Mouse (Mus musculus) large intestine, adult 2 months (tissue): ENCODE data around the gene Kng2. TPM values are rescaled to one million over a fixed set of nuclear protein-coding genes. Genes with fewer than 3 reads are reported as not detected.
A peak's percentile ranks its signal among the peaks of the same experiment; 100 is the strongest.
"Not testable (repeated sequence)": the region's sequence is repeated elsewhere in the genome, so short reads cannot be mapped to it uniquely, and the experiment has no call there.

Source experiments
- DNase-seq: peaks from one replicate; pipeline ENCODE4 v3.0.0-alpha.2; 2012; ENCODE audit warnings: low read depth, low spot score
- WGBS: fragments of 180-500 bp; shearing (Covaris S2); methylation state at CpG from one replicate; pipeline ENCODE4 v1.1.7; 2018; 5-methylcytosine and 5-hydroxymethylcytosine counted together
- polyA plus RNA-seq: library from polyadenylated mRNA; depleted of rRNA; stranded (reverse); fragments of >200 nt; gene quantifications from 2 replicates; pipeline ENCODE4 v1.2.3, GENCODE M21; 2012; rRNA removed

The Kng2 gene
- polyA plus RNA-seq, 1 experiment: 0.05 TPM

- WGBS: 74% methylated on average over 5 of the region's 5 CpGs
- no peak for DNase-seq
Measured at GRCm38 (mm10) chr16:22962256-22962655, 67.0 kb downstream of the Kng2 start.

GRCm38 (mm10) chr16:22961073-22961472 lies 68.2 kb downstream of the Kng2 start:
- WGBS: 97% methylated on average over 8 of the region's 8 CpGs
- DNase-seq: no peak

- WGBS: 80% methylated on average over 11 of the region's 11 CpGs
- DNase-seq: no peak
Measured at GRCm38 (mm10) chr16:22956085-22956439, 73.2 kb downstream of the Kng2 start.

DNA sequence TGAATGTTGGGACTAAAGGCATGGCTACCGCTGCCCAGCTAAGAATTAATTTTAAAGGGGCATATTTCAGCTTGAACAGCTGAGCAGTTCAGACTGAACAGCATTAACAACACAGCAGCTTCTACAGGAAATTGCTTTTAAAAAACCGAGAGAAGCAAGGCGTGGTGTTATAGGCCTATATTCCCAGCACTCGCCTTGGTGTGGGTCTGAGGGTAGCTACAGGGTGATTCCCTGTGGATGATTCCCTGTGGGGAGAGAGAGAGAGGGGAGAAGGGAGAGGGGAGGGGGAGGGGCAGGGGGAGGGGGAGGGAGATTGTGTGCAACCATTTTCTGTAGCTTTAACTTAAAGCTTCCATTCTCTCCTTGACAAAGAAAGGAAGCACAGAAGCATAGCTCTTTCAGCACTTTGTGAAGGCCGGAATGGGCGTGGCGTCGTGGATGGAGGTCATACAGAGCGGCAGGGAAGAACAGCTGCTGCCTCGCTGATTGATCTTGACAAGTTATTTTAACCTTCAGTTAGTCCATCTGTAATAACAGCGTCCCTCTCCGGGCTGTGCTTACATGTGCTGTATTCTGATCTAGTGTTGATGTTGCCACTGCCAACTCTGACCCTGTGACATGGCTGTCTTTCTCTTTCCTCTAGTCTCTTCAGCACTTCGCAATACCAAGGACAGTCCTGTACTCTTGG lies 73.7 kb downstream of the Kng2 start:
- DNase-seq: peak; percentile 19
- WGBS: 36% methylated on average over 13 of the region's 13 CpGs

DNA sequence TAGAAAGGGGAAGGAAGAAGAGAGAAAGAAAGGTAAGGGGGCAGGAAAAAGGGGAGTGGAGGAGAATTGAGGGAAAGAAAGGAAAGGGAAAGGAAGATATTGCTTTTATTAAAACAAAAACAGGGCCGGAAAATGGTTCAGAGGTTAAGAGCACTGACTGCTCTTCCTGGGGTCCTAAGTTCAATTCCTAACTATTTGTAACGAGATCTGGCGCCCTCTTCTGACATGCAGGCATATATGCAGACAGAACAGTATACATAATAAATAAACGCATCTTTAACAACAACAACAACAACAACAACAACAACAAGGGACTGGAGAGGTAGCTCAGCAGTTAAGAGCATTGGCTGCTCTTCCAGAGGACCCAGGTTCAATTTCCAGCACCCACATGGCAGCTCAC lies 76.2 kb downstream of the Kng2 start:
- DNase-seq: no peak
- whole genome bisulfite sequencing: 30% methylated on average over 4 of the region's 4 CpGs

DNA sequence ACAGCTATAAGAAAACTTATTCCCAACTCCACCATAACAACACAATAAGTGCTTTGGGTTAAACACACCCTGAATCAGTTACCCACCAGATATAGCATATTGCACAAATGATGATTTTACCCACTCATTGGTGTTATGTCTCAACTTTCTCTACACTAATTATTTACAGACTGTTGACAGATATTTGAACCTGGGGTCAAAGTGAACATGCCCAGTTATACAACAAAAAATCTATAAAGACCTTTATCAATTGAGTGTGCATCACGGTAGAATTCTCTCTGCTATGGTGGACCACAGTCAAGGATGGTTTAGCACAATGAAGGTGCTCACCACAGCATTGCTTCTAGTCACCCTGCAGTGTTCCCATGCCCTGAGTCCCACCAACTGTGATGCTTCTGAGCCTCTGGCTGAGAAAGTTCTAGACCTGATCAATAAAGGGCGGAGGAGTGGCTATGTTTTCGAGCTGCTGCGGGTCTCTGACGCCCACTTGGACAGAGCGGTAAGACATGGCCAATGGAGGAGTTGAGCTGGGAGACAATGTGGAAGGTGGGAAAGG lies 78.4 kb downstream of the Kng2 start, which contains the start of gene Hrg:
Gene Hrg, plus strand, starts transcription at position 233 of the 556 bp plus-strand sequence.
- WGBS: 90% methylated on average over 6 of the region's 6 CpGs
- DNase-seq: no peak

- WGBS: 85% methylated on average over 2 of the region's 2 CpGs
- no peak for DNase-seq
Measured at GRCm38 (mm10) chr16:22947371-22947770, 81.9 kb downstream of the Kng2 start.

DNA sequence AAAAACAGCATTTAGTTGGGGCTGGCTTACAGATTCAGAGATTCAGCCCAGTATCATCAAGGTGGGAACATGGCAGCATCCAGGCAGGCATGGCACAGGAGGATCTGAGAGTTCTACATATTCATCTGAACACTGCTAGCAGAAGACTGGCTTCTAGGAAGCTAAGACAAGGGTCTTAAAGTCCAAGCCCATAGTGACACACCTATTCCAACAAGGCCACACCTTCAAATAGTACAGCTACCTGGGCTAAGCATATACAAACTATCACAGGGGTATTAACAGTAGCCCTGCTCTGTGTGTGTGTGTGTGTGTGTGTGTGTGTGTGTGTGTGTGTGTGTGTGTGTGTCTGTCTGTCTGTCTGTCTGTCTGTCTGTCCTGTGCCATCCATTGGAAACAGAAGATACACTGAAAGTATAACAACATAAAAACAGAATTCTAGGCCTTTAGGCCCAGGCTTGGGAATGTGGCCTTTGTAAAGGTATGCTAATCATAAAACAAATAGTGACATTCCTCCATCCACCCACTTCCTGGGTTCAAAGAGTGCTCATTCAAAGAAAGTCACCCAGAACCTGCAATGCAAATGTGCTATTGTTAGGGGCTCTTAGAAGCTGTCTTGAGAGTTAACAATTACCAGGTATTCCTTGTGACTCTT lies 87.3 kb downstream of the Kng2 start:
- not testable (repeated sequence) for DNase-seq

GRCm38 (mm10) chr16:22939120-22939695 lies 90.1 kb downstream of the Kng2 start:
- DNase-seq: no peak
- WGBS: 82% methylated on average over 8 of the region's 8 CpGs

DNA sequence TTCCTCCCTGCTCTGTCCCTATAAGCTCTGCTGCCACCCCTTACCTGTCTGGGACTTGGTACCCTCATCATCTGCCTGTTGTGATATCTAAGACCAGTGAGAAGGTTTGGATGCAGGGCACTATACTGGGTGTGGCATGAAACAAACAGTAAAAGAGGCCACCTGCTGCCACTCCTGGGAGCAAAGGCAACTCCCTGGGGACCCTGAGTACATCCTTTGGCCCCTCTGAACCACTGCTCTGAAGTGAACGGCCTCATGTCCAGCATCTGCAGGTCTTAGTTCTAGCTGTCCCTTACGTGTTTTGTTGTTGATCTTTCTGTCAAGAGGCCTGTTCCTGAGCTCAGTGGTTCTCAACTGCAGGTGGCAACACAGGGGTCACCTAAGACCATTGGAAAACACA lies 90.7 kb downstream of the Kng2 start:
- no peak for DNase-seq
- whole genome bisulfite sequencing: 45% methylated on average over 2 of the region's 2 CpGs

DNA sequence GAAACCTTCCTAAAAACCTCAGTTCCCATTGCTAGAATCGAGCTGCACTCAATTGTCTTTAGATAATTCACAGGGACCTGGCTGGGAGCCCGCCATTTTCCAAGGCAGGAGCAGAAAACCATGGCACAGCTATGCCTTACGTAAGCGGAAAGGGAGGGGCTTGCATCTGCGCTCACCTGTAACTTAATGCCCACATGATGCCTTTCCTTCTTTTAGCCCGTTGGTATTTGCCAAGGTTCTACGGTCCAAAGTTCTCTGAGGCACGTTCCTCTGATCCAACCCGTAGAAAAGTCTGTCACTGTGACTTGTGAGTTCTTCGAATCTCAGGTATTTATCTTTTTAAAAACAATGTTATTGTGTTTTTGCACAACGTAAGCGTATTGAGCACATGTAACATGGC lies 91.7 kb downstream of the Kng2 start:
- 82% methylated on average over 12 of the region's 12 CpGs for WGBS
- DNase-seq: no peak

Other genes starting within 250 kb of the Kng2 start
- not detected in 2 replicates for gene Crygs, start 217.9 kb downstream of the Kng2 start, polyA plus RNA-seq
- gene Tbccd1, start 171.8 kb downstream of the Kng2 start, polyA plus RNA-seq: 13.9 and 16.2 TPM in 2 replicates
- gene Dnajb11, start 171.6 kb downstream of the Kng2 start, polyA plus RNA-seq: 30.0 and 30.4 TPM in 2 replicates
- 0.21 and 0.56 TPM in 2 replicates for gene Ahsg, start 138.2 kb downstream of the Kng2 start, polyA plus RNA-seq
- 0.21 and 0.27 TPM in 2 replicates for gene Fetub, start 111.1 kb downstream of the Kng2 start, polyA plus RNA-seq
- gene Hrg, start 78.4 kb downstream of the Kng2 start, polyA plus RNA-seq: 0.05 and 0.24 TPM in 2 replicates
- not detected in 2 replicates for gene Kng1, start 28.4 kb upstream of the Kng2 start, polyA plus RNA-seq
- 78.7 and 94.4 TPM in 2 replicates for gene Eif4a2, start 78.0 kb upstream of the Kng2 start, polyA plus RNA-seq
- gene Rfc4, start 98.3 kb upstream of the Kng2 start, polyA plus RNA-seq: 1.0 and 1.7 TPM in 2 replicates
- gene Adipoq, start 117.1 kb upstream of the Kng2 start, polyA plus RNA-seq: 26.4 and 29.8 TPM in 2 replicates
- 8.3 and 14.1 TPM in 2 replicates for gene St6gal1, start 195.3 kb upstream of the Kng2 start, polyA plus RNA-seq